Mouse (Mus musculus): ENCODE measurements around the gene Lsm12. TPM values are rescaled to one million over a fixed set of nuclear protein-coding genes. Genes with fewer than 3 reads are reported as not detected.

Lsm12 gene
- total RNA-seq, 4 experiments from 2014 or later = 52.8 to 55.3 (median 53.9) TPM

- DNase-seq (ENCODE audit: low spot score in 2 of 2) = no peak
Measured at GRCm38 (mm10) chr11:102117386-102117785, 67.7 kb downstream of the Lsm12 start.

DNA sequence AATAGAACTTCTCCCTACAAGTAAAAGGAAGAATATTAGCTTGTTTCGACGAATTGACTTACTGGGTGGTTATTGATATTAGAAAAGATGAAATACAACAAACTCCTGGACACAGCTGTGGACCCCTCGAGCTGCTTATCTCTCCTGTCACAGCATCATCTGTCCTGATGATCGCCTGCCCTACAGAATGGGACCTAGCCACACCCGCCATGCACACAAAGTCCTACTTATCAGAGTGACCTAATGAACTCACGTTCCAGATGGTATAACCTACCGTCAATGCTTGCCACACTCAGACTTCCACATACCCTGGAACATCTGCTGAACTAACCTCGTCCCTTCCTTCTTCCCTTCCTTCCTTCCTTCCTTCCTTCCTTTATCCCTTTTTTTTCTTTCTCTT lies 68.9 kb downstream of the Lsm12 start:
- DNase-seq (ENCODE audit: low spot score in 2 of 2) = no peak

Small RNA genes lying within 50 kb of the gene (microRNA-seq; reads per million reads assigned to microRNA genes)
- 2.1 to 2.2 reads per million in 2 experiments for gene Mir8101

Other genes starting within 250 kb of the Lsm12 start
- gene Sost, start 218.3 kb downstream of the Lsm12 start, total RNA-seq (2022) = under 1 TPM in 1 of 4 experiments, not detected in 3; 0.19 TPM
- gene Cfap97d1, start 201.0 kb downstream of the Lsm12 start, total RNA-seq (2022) = not detected
- gene Dusp3, start 198.3 kb downstream of the Lsm12 start, total RNA-seq (2022) = 100 to 1,000 TPM; 194 to 239 (median 216) TPM
- 10 to 100 TPM; 73.8 to 85.2 (median 77.1) TPM for gene Mpp3, start 156.8 kb downstream of the Lsm12 start, total RNA-seq (2022)
- gene Cd300lg, start 143.8 kb downstream of the Lsm12 start, total RNA-seq (2022) = under 1 TPM in 3 of 4 experiments, not detected in 1; 0.15 to 0.18 (median 0.17) TPM
- gene Mpp2, start 96.8 kb downstream of the Lsm12 start, total RNA-seq (2022) = 100 to 1,000 TPM; 126 to 142 (median 135) TPM
- not detected for gene Ppy, start 84.0 kb downstream of the Lsm12 start, total RNA-seq (2022)
- gene Pyy, start 77.5 kb downstream of the Lsm12 start, total RNA-seq (2022) = not detected
- gene Nags, start 39.8 kb downstream of the Lsm12 start, total RNA-seq (2022) = under 1 TPM in 1 of 4 experiments, not detected in 3; 0.18 TPM
- 10 to 100 TPM; 19.4 to 27.6 (median 20.2) TPM for gene Tmem101, start 28.9 kb downstream of the Lsm12 start, total RNA-seq (2022)
- gene G6pc3, start 4.3 kb upstream of the Lsm12 start, total RNA-seq (2022) = 10 to 100 TPM; 65.4 to 78.4 (median 75.2) TPM
- 100 to 1,000 TPM; 245 to 275 (median 254) TPM for gene Hdac5, start 44.9 kb upstream of the Lsm12 start, total RNA-seq (2022)
- gene BC030867, start 63.6 kb upstream of the Lsm12 start, total RNA-seq (2022) = 1 to 10 TPM in 3 of 4 experiments, under 1 TPM in 1; 0.76 to 1.6 (median 1.4) TPM
- gene Asb16, start 83.4 kb upstream of the Lsm12 start, total RNA-seq (2022) = 1 to 10 TPM; 2.8 to 3.7 (median 3.3) TPM
- 10 to 100 TPM; 62.1 to 70.6 (median 65.6) TPM for gene Tmub2, start 99.6 kb upstream of the Lsm12 start, total RNA-seq (2022)
- 100 to 1,000 TPM; 202 to 218 (median 208) TPM for gene Atxn7l3, start 111.3 kb upstream of the Lsm12 start, total RNA-seq (2022)
- 100 to 1,000 TPM; 102 to 118 (median 113) TPM for gene Ubtf, start 134.4 kb upstream of the Lsm12 start, total RNA-seq (2022)
- under 1 TPM in 3 of 4 experiments, not detected in 1; 0.08 to 0.41 (median 0.24) TPM for gene Slc4a1, start 180.9 kb upstream of the Lsm12 start, total RNA-seq (2022)
- gene Rundc3a, start 208.1 kb upstream of the Lsm12 start, total RNA-seq (2022) = 100 to 1,000 TPM; 433 to 468 (median 439) TPM
- 10 to 100 TPM; 64.1 to 75.4 (median 68.9) TPM for gene Slc25a39, start 222.7 kb upstream of the Lsm12 start, total RNA-seq (2022)
- gene Grn, start 245.0 kb upstream of the Lsm12 start, total RNA-seq (2022) = 100 to 1,000 TPM in 2 of 4 experiments, 10 to 100 TPM in 2; 51.6 to 142 (median 80.2) TPM